Mouse (Mus musculus) neutrophil, adult 65 days (primary cell): ENCODE measurements around the gene Vmn1r93. TPM values are rescaled to one million over a fixed set of nuclear protein-coding genes. Genes with fewer than 3 reads are reported as not detected.

ENCODE experiments used
- total RNA-seq: library from RNA; stranded (reverse); gene quantifications from 2 replicates; pipeline ENCODE4 v1.2.4, GENCODE M21; 2023

Gene Vmn1r93
- total RNA-seq, result not detected in 2 replicates

DNA sequence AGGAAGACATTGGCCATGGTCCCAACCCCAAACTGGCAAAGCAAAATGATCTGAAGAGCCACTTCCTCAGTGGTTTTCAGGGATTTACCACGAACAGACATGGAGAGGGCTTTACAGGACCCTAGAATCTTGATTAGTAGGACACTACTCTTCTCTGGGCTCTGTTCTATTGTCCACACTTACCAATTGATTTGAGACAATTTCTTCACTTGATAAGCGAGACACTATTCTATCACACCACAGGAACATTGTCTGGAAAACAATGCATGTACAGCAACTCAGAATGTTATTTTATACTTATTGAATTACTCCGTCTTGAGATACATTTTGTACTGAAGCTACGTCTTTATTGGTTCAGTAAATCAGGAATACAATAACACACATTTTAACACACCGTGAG is at the start of gene Vmn1r93:
Vmn1r93 (minus strand) TSS at position 101 of the 400 bp plus-strand sequence.

GRCm38 (mm10) chr7:20168277-20168676 is 29.4 kb upstream of the Vmn1r93 start, which contains the start of gene Vmn1r94:
TSS of gene Vmn1r94 (minus strand) at chr7:20168377.

DNA sequence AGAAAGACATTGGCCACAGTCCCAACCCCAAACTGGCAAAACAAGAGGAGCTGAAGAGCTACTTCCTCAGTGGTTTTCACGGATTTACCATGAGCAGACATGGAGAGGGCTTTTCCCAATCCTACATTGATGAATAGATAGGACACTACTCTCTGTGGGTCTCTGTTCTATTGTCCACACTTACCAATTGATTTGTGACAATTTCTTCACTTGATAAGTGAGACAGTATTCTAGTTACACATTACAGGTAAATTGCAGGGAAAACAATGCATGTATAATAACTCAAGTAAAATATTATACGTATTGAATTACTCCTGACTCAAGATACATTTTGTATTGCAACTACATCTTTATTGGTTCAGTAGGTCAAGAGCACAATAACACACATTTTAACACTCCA is 16.4 kb downstream of the Vmn1r93 start, which contains the start of gene Gm16442:
Gm16442 (minus strand) TSS at position 101 of the 400 bp plus-strand sequence.

DNA sequence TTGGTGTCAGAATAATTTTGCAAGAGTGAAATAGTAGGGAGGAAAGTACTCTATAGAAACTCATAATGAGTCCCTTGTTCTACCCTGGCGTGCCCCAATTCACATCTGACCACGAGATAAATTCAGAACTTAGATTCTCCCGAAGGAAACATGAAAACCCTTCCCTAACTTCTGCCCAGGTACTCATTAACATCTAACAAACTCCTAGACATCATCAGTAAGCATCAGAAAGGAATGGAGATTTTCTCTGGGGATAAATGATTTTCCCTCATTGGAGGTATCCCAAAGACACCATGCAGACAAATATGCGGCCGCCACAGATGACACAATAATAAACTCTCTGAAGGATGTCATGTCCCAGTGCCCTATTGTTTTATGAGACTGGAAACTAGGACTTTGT is 39.5 kb downstream of the Vmn1r93 start, which contains the start of gene Vmn1r91:
Vmn1r91 (plus strand) TSS at position 301 of the 400 bp plus-strand sequence.

Other genes starting within 250 kb of the Vmn1r93 start
- 6.7 and 9.0 TPM in 2 replicates for gene Pvr, start 217.9 kb downstream of the Vmn1r93 start, total RNA-seq
- not detected in 2 replicates for gene Igsf23, start 188.3 kb downstream of the Vmn1r93 start, total RNA-seq
- gene Ceacam20, start 173.7 kb downstream of the Vmn1r93 start, total RNA-seq, result not detected in 2 replicates
- gene Nlrp9b, start 147.6 kb downstream of the Vmn1r93 start, total RNA-seq, result not detected in 2 replicates
- not detected in 2 replicates for gene Vmn1r91, start 39.4 kb downstream of the Vmn1r93 start, total RNA-seq
- gene Gm16442, start 16.5 kb downstream of the Vmn1r93 start, total RNA-seq, result not detected in 2 replicates
- gene Vmn1r94, start 29.3 kb upstream of the Vmn1r93 start, total RNA-seq, result not detected in 2 replicates
- gene Vmn1r95, start 54.6 kb upstream of the Vmn1r93 start, total RNA-seq, result not detected in 2 replicates
- gene Gm6164, start 66.5 kb upstream of the Vmn1r93 start, total RNA-seq, result not detected in 2 replicates
- gene Gm4498, start 94.7 kb upstream of the Vmn1r93 start, total RNA-seq, result not detected in 2 replicates
- not detected in 2 replicates for gene Gm5890, start 123.7 kb upstream of the Vmn1r93 start, total RNA-seq
- not detected in 2 replicates for gene Gm4133, start 195.0 kb upstream of the Vmn1r93 start, total RNA-seq
- gene Gm5728, start 236.3 kb upstream of the Vmn1r93 start, total RNA-seq, result not detected in 2 replicates